Mouse (Mus musculus): ENCODE measurements around the gene Atad3a. TPM values are rescaled to one million over a fixed set of nuclear protein-coding genes. Genes with fewer than 3 reads are reported as not detected.
A peak's percentile ranks its signal among the peaks of the same experiment; 100 is the strongest.
"Not testable (repeated sequence)": the region's sequence is repeated elsewhere in the genome, so short reads cannot be mapped to it uniquely, and the experiment has no call there.

The Atad3a gene
- polyA plus RNA-seq (2012; ENCODE audit: insufficient read depth, low replicate concordance) = 11.3 and 20.5 TPM in 2 replicates

GRCm38 (mm10) chr4:155760613-155761355 lies at the start of gene Atad3a:
TSS of gene Atad3a (minus strand) at chr4:155761093.
- Histone ChIP-seq H3K27me3 (replicated peaks) (no peaks in the 10 kb centered on the region), H3K36me3 (replicated peaks; ENCODE audit: low read length) (peaks cover 29% of the 10 kb centered on the region), H3K4me3 (replicated peaks) (peak within 1 kb of the TSS; percentile 93), H3K9me3 (no peaks in the 10 kb centered on the region), H3K4me1 (peaks cover 45% of the 10 kb centered on the region)
- TF ChIP-seq FLI1 (IDR thresholded peaks at IDR 0.05; ENCODE audit: low read length) (no peak), GATA1 (IDR thresholded peaks at IDR 0.05; ENCODE audit: borderline replicate concordance, low read length) (no peak)

- H3K36me3 ChIP-seq (replicated peaks; ENCODE audit: low read length) = peaks cover 69% of the 10 kb centered on the region
Measured at GRCm38 (mm10) chr4:155807841-155808240, 46.9 kb upstream of the Atad3a start.

GRCm38 (mm10) chr4:155803340-155804041 lies 42.6 kb upstream of the Atad3a start:
- H3K27me3 ChIP-seq (replicated peaks) = no peaks in the 10 kb centered on the region
- H3K4me1 ChIP-seq = peaks cover 41% of the 10 kb centered on the region
- TF ChIP-seq FLI1 (IDR thresholded peaks at IDR 0.05; ENCODE audit: low read length) (peak; percentile 44; the same call in 1 of the 2 replicates), GATA1 (IDR thresholded peaks at IDR 0.05; ENCODE audit: borderline replicate concordance, low read length) (no peak)
- H3K9me3 ChIP-seq = no peaks in the 10 kb centered on the region
- H3K4me3 ChIP-seq (replicated peaks) = peak overlapping the region; percentile 98
- H3K36me3 ChIP-seq (replicated peaks; ENCODE audit: low read length) = peaks cover 40% of the 10 kb centered on the region

More at GRCm38 (mm10) chr4:155807841-155808240, 46.9 kb upstream of the Atad3a start:
- H3K27me3 ChIP-seq (replicated peaks) = no peaks in the 10 kb centered on the region
- no peaks in the 10 kb centered on the region for H3K9me3 ChIP-seq
- no peak for TF ChIP-seq FLI1 (IDR thresholded peaks at IDR 0.05; ENCODE audit: low read length)
- TF ChIP-seq GATA1 (IDR thresholded peaks at IDR 0.05; ENCODE audit: borderline replicate concordance, low read length) = no peak
- peaks cover 45% of the 10 kb centered on the region for H3K4me1 ChIP-seq
- no peak overlapping the region for H3K4me3 ChIP-seq (replicated peaks)

GRCm38 (mm10) chr4:155802741-155803339 lies 41.9 kb upstream of the Atad3a start, which contains the start of gene Mrpl20:
TSS of gene Mrpl20 (plus strand) at chr4:155802878.
- Histone ChIP-seq H3K4me1 (peaks cover 37% of the 10 kb centered on the region), H3K36me3 (replicated peaks; ENCODE audit: low read length) (peaks cover 33% of the 10 kb centered on the region), H3K9me3 (no peaks in the 10 kb centered on the region), H3K4me3 (replicated peaks) (peak within 1 kb of the TSS; percentile 98), H3K27me3 (replicated peaks) (no peaks in the 10 kb centered on the region)
- no peak for TF ChIP-seq FLI1 (IDR thresholded peaks at IDR 0.05; ENCODE audit: low read length)
- TF ChIP-seq GATA1 (IDR thresholded peaks at IDR 0.05; ENCODE audit: borderline replicate concordance, low read length) = no peak

GRCm38 (mm10) chr4:155802075-155802474 lies 41.2 kb upstream of the Atad3a start:
- H3K4me1 ChIP-seq = peaks cover 37% of the 10 kb centered on the region
- no peak overlapping the region for H3K4me3 ChIP-seq (replicated peaks)
- TF ChIP-seq FLI1 (IDR thresholded peaks at IDR 0.05; ENCODE audit: low read length) (no peak), GATA1 (IDR thresholded peaks at IDR 0.05; ENCODE audit: borderline replicate concordance, low read length) (no peak)
- H3K9me3 ChIP-seq = no peaks in the 10 kb centered on the region
- no peaks in the 10 kb centered on the region for H3K27me3 ChIP-seq (replicated peaks)
- H3K36me3 ChIP-seq (replicated peaks; ENCODE audit: low read length) = peaks cover 26% of the 10 kb centered on the region

- TF ChIP-seq FLI1 (IDR thresholded peaks at IDR 0.05; ENCODE audit: low read length) = no peak
- no peak for TF ChIP-seq GATA1 (IDR thresholded peaks at IDR 0.05; ENCODE audit: borderline replicate concordance, low read length)
- Histone ChIP-seq H3K9me3 (no peaks in the 10 kb centered on the region), H3K4me1 (peaks cover 44% of the 10 kb centered on the region), H3K4me3 (replicated peaks) (no peak overlapping the region), H3K36me3 (replicated peaks; ENCODE audit: low read length) (no peaks in the 10 kb centered on the region), H3K27me3 (replicated peaks) (peaks cover 17% of the 10 kb centered on the region)
Measured at GRCm38 (mm10) chr4:155793730-155794129, 32.8 kb upstream of the Atad3a start.

- Histone ChIP-seq H3K9me3 (no peaks in the 10 kb centered on the region), H3K4me1 (peaks cover 62% of the 10 kb centered on the region), H3K4me3 (replicated peaks) (peak overlapping the region; percentile 53), H3K27me3 (replicated peaks) (peaks cover 17% of the 10 kb centered on the region), H3K36me3 (replicated peaks; ENCODE audit: low read length) (no peaks in the 10 kb centered on the region)
- no peak for TF ChIP-seq GATA1 (IDR thresholded peaks at IDR 0.05; ENCODE audit: borderline replicate concordance, low read length)
- no peak for TF ChIP-seq FLI1 (IDR thresholded peaks at IDR 0.05; ENCODE audit: low read length)
Measured at GRCm38 (mm10) chr4:155791240-155791933, 30.5 kb upstream of the Atad3a start.

GRCm38 (mm10) chr4:155790650-155791161 lies 29.8 kb upstream of the Atad3a start:
- no peak for TF ChIP-seq FLI1 (IDR thresholded peaks at IDR 0.05; ENCODE audit: low read length)
- H3K9me3 ChIP-seq = no peaks in the 10 kb centered on the region
- H3K4me1 ChIP-seq = peaks cover 69% of the 10 kb centered on the region
- H3K36me3 ChIP-seq (replicated peaks; ENCODE audit: low read length) = no peaks in the 10 kb centered on the region
- no peak overlapping the region for H3K4me3 ChIP-seq (replicated peaks)
- peaks cover 13% of the 10 kb centered on the region for H3K27me3 ChIP-seq (replicated peaks)

GRCm38 (mm10) chr4:155790021-155790489 lies 29.2 kb upstream of the Atad3a start, which contains the start of gene Ankrd65:
TSS of gene Ankrd65 (plus strand) at chr4:155790439.
- TF ChIP-seq GATA1 (IDR thresholded peaks at IDR 0.05; ENCODE audit: borderline replicate concordance, low read length) (no peak), FLI1 (IDR thresholded peaks at IDR 0.05; ENCODE audit: low read length) (no peak)
- H3K27me3 ChIP-seq (replicated peaks) = peaks cover 13% of the 10 kb centered on the region
- H3K4me1 ChIP-seq = peaks cover 75% of the 10 kb centered on the region
- no peaks in the 10 kb centered on the region for H3K36me3 ChIP-seq (replicated peaks; ENCODE audit: low read length)
- H3K4me3 ChIP-seq (replicated peaks) = no peak within 1 kb of the TSS
- H3K9me3 ChIP-seq = no peaks in the 10 kb centered on the region

GRCm38 (mm10) chr4:155788833-155789232 lies 27.9 kb upstream of the Atad3a start:
- H3K36me3 ChIP-seq (replicated peaks; ENCODE audit: low read length); H3K9me3 ChIP-seq; H3K4me3 ChIP-seq (replicated peaks): not testable (repeated sequence)
- Histone ChIP-seq H3K4me1 (peaks cover 85% of the 10 kb centered on the region), H3K27me3 (replicated peaks) (peaks cover 13% of the 10 kb centered on the region)

Data from megakaryocyte, embryonic 14.5 days (primary cell).